Mouse (Mus musculus) Patski (cell line): ENCODE results near the gene 4632433K11Rik. TPM values are rescaled to one million over a fixed set of nuclear protein-coding genes. Genes with fewer than 3 reads are reported as not detected.
"Not testable (repeated sequence)": the region's sequence is repeated elsewhere in the genome, so short reads cannot be mapped to it uniquely, and the experiment has no call there.

Experiments used
- ATAC-seq: fragments of 100-300 bp; one replicate; pipeline ENCODE4 v1.8.0; 2021
- CTCF ChIA-PET: fragments of 350-600 bp; sonication (Branson Sonifier 250); formaldehyde crosslinking; loops from one replicate; lab custom pipeline; 2022; ENCODE audit warnings: inconsistent platforms; lab: Charles Lee
- POLR2A ChIA-PET: fragments of 350-600 bp; sonication (Branson Sonifier 250); formaldehyde crosslinking; loops from one replicate; lab custom pipeline; 2022; ENCODE audit warnings: antibody characterized with exemption, inconsistent platforms; lab: Charles Lee
- DNase-seq: peaks from one replicate; pipeline ENCODE4 v3.0.0-alpha.2; 2011; ENCODE audit warnings: low read depth, low spot score
- H3K27me3 ChIP-seq: fragments of 371-371 bp; one replicate; pipeline ENCODE4 v1.5.1; 2021
- CTCF ChIP-seq: fragments of 100-300 bp; IDR thresholded peaks from one replicate; pipeline ENCODE4 v1.5.1; 2021
- in situ Hi-C: fragments of 300-500 bp; cut with MboI; formaldehyde crosslinking; loops from 3 replicates; pipeline ENCODE4 v1.11.1; 2018; ENCODE audit warnings: low pct_unique_long_range_greater_than_20kb, mixed read lengths
- polyA plus RNA-seq: library from polyadenylated mRNA; unstranded; gene quantifications from one replicate; pipeline ENCODE4 v1.2.3, GENCODE M21; 2021

4632433K11Rik gene
- polyA plus RNA-seq, 1 experiment from 2014 or later, result not detected

GRCm38 (mm10) chr7:5008229-5008628 is 25.7 kb upstream of the 4632433K11Rik start:
- no peak for TF ChIP-seq CTCF
- DNase-seq (no peak), ATAC-seq (no peak)
- H3K27me3 ChIP-seq, result no peaks in the 10 kb centered on the region
- in situ Hi-C loops, result no loop called here
- POLR2A ChIA-PET, result no interaction called here
- CTCF ChIA-PET, result interaction anchor here (1.3 kb wide), 1 partner anchor 8 kb away, joined by 6 read pairs; no protein-coding TSS in a partner anchor

- ChIA-PET CTCF (interaction anchor here (1.0 to 1.9 kb wide), 4 partner anchors 12 to 69 kb away, joined by 3 to 5 read pairs (median 4); no protein-coding TSS in a partner anchor), POLR2A (interaction anchor here (1.1 kb wide), 1 partner anchor 47 kb away, joined by 3 read pairs; no protein-coding TSS in a partner anchor)
- DNase-seq, result no peak
- no peaks in the 10 kb centered on the region for H3K27me3 ChIP-seq
- in situ Hi-C loops, result no loop called here
- TF ChIP-seq CTCF, result no peak
- ATAC-seq, result no peak
Measured at GRCm38 (mm10) chr7:5012681-5013513, 21.0 kb upstream of the 4632433K11Rik start.

GRCm38 (mm10) chr7:5014251-5015117 is 19.4 kb upstream of the 4632433K11Rik start, which contains the start of the genes Zfp524 and Fiz1:
Zfp524 (plus strand) TSS chr7:5014415.
Fiz1 (minus strand) TSS chr7:5014697.
- DNase-seq (peak; percentile 60), ATAC-seq (peak; percentile 61)
- TF ChIP-seq CTCF, result no peak
- no peaks in the 10 kb centered on the region for H3K27me3 ChIP-seq
- ChIA-PET POLR2A (interaction anchor here (0.5 to 1.6 kb wide), 3 partner anchors 18 to 877 kb away, joined by 3 to 5 read pairs (median 3); partner anchors contain the start of gene Rpl28), CTCF (interaction anchor here (1.5 to 1.9 kb wide), 4 partner anchors 14 to 71 kb away, joined by 3 to 5 read pairs (median 4); no protein-coding TSS in a partner anchor)
- in situ Hi-C loops, result loop anchor here (5.0 kb wide), 1 partner anchor 48 kb away; the partner anchor contains the start of gene U2af2

GRCm38 (mm10) chr7:5015118-5016001 is 18.6 kb upstream of the 4632433K11Rik start, which contains the start of gene Gm44973:
Gm44973 (plus strand) TSS chr7:5015496.
- CTCF ChIA-PET, result interaction anchor here (1.5 to 1.9 kb wide), 2 partner anchors 13 to 72 kb away, joined by 3 to 5 read pairs; no protein-coding TSS in a partner anchor
- peak; percentile 98 for DNase-seq
- no peak for TF ChIP-seq CTCF
- ATAC-seq, result peak; percentile 59
- POLR2A ChIA-PET, result interaction anchor here (1.1 to 1.8 kb wide), 5 partner anchors 18 to 223 kb away, joined by 3 to 12 read pairs (median 5); partner anchors contain the start of genes Rpl28, Zfp580 and Zfp784
- in situ Hi-C loops, result loop anchor here (5.0 kb wide), 1 partner anchor 47 kb away; the partner anchor contains the start of gene U2af2
- no peaks in the 10 kb centered on the region for H3K27me3 ChIP-seq

- no peaks in the 10 kb centered on the region for H3K27me3 ChIP-seq
- DNase-seq, result no peak
- ChIA-PET CTCF (interaction anchor here (1.2 kb wide), 2 partner anchors 22 to 52 kb away, joined by 3 read pairs; partner anchors contain the start of gene Sbk2), POLR2A (interaction anchor here (1.1 to 1.8 kb wide), 3 partner anchors 22 to 45 kb away, joined by 5 to 12 read pairs (median 7); partner anchors contain the start of genes Zfp580 and Zfp784)
- TF ChIP-seq CTCF, result no peak
- in situ Hi-C loops, result loop anchor here (5.0 kb wide), 1 partner anchor 46 kb away; the partner anchor contains the start of gene U2af2
- no peak for ATAC-seq
Measured at GRCm38 (mm10) chr7:5016057-5016456, 17.9 kb upstream of the 4632433K11Rik start.

GRCm38 (mm10) chr7:5016920-5017319 is 17.0 kb upstream of the 4632433K11Rik start:
- no peaks in the 10 kb centered on the region for H3K27me3 ChIP-seq
- ATAC-seq, result no peak
- ChIA-PET POLR2A (interaction anchor here (1.8 kb wide), 1 partner anchor 44 kb away, joined by 12 read pairs; no protein-coding TSS in a partner anchor), CTCF (interaction anchor here (1.2 kb wide), 2 partner anchors 21 to 53 kb away, joined by 3 read pairs; partner anchors contain the start of gene Sbk2)
- TF ChIP-seq CTCF, result no peak
- no peak for DNase-seq
- in situ Hi-C loops, result loop anchor here (5.0 kb wide), 1 partner anchor 45 kb away; the partner anchor contains the start of gene U2af2

- ATAC-seq (no peak), DNase-seq (no peak)
- ChIA-PET POLR2A (no interaction called here), CTCF (interaction anchor here (1.2 to 2.3 kb wide), 2 partner anchors 43 to 53 kb away, joined by 3 to 8 read pairs; partner anchors contain the start of gene Sbk2)
- in situ Hi-C loops, result loop anchor here (5.0 kb wide), 1 partner anchor 45 kb away; the partner anchor contains the start of gene U2af2
- no peak for TF ChIP-seq CTCF
- H3K27me3 ChIP-seq, result no peaks in the 10 kb centered on the region
Measured at GRCm38 (mm10) chr7:5017352-5017751, 16.6 kb upstream of the 4632433K11Rik start.

- ChIA-PET CTCF (interaction anchor here (1.2 to 2.3 kb wide), 2 partner anchors 21 to 42 kb away, joined by 3 to 8 read pairs; no protein-coding TSS in a partner anchor), POLR2A (no interaction called here)
- TF ChIP-seq CTCF, result no peak
- ATAC-seq (no peak), DNase-seq (no peak)
- H3K27me3 ChIP-seq, result no peaks in the 10 kb centered on the region
- in situ Hi-C loops, result loop anchor here (5.0 kb wide), 1 partner anchor 44 kb away; the partner anchor contains the start of gene U2af2
Measured at GRCm38 (mm10) chr7:5017931-5018330, 16.0 kb upstream of the 4632433K11Rik start.

- not testable (repeated sequence) for H3K27me3 ChIP-seq, DNase-seq, ATAC-seq
- CTCF ChIA-PET, result interaction anchor here (2.3 kb wide), 1 partner anchor 41 kb away, joined by 8 read pairs; no protein-coding TSS in a partner anchor
- in situ Hi-C loops, result loop anchor here (5.0 kb wide), 1 partner anchor 43 kb away; the partner anchor contains the start of gene U2af2
- POLR2A ChIA-PET, result interaction anchor here (1.7 to 2.0 kb wide), 2 partner anchors 18 to 43 kb away, joined by 4 to 15 read pairs; partner anchors contain the start of genes U2af2 and Zfp784
Measured at GRCm38 (mm10) chr7:5019576-5019975, 14.3 kb upstream of the 4632433K11Rik start.
